Mouse (Mus musculus): ENCODE data around the gene Rere. TPM values are rescaled to one million over a fixed set of nuclear protein-coding genes. Genes with fewer than 3 reads are reported as not detected.
"Not testable (repeated sequence)": the region's sequence is repeated elsewhere in the genome, so short reads cannot be mapped to it uniquely, and the experiment has no call there.

Gene Rere
- total RNA-seq, 1 experiment from 2014 or later = 50.0 TPM

DNA sequence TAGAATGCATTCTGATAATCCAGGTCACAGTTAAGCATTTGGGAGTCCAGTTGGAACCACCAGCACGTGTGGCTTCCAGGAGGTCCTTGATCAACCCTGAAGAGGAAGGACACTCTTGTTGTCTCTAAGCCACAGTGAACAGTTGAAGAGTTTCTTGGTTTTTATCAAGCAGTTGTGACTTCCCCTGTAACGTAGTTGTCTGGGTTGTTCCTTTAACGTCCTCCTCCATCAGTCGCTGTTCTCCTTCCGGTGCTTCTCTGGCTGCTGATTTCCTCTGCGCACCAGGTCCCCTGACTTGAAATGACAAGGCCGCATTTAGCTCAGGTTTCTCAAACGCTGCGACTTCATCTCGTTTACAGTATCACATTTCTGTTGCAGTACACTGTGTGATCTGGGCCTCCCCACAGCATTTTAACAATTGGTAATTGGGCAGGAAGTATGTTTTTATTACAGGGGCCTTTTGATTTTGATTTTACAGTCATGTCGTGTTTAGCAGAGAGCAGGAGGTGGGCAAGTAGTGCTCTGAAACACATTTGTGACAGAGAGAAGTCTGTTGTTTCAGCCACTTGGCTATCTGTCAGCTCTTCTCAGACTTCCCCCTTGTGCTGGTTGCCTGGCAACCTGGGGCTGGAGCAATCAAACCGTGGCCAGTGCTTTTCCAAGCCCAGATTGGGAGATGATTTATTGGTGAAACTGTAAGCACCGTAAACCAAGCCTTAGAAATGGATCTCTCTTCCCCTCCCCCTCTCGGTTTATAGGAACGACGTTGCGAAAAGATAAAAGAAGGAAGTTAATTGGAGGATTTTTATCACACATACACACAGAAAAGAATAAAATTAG, 275.2 kb downstream of the Rere start:
- peak; percentile 65 to 79 for ATAC-seq (replicated peaks in 1 of 2; ENCODE audit: insufficient read depth in 1 of 2, low FRiP score in 2 of 2, low TSS enrichment in 1 of 2, low read depth in 1 of 2, poor library complexity in 2 of 2, severe bottlenecking in 2 of 2)

DNA sequence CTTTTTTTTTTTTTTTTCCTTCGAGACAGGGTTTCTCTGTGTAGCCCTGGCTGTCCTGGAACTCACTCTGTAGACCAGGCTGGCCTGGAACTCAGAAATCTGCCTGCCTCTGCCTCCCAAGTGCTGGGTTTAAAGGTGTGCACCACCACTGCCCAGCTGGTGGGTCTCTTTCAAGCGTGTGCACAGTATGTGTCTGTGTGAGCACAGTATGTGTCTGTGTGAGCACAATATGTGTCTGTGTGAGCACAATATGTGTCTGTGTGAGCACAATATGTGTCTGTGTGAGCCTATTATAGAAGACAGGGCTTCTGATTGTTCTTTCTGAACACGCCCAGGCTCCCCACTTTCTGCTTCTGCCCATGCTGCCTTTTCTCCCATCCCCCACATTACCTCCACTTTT, 275.8 kb downstream of the Rere start:
- ATAC-seq (replicated peaks in 1 of 2; ENCODE audit: insufficient read depth in 1 of 2, low FRiP score in 2 of 2, low TSS enrichment in 1 of 2, low read depth in 1 of 2, poor library complexity in 2 of 2, severe bottlenecking in 2 of 2) = not testable (repeated sequence)

DNA sequence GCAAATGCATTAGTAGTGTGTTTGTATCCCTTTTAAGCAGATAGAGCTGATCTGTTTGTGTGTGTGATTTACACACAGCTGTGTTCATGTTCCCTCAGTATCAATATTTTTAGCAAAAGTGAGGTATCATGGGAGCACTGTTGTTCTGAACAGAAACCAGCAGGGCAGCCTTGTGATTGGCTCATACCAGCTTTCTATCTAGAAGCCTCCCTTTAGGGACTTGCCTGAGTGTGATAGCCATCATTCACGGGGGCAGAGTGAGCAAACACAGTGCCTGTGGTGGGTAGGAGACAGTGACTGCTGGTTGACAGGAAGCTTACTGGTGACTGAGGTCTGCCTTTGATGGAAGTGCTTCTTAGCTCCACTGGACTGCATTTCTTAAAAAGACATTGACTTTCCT, 276.5 kb downstream of the Rere start:
- no peak for ATAC-seq (replicated peaks in 1 of 2; ENCODE audit: insufficient read depth in 1 of 2, low FRiP score in 2 of 2, low TSS enrichment in 1 of 2, low read depth in 1 of 2, poor library complexity in 2 of 2, severe bottlenecking in 2 of 2)

DNA sequence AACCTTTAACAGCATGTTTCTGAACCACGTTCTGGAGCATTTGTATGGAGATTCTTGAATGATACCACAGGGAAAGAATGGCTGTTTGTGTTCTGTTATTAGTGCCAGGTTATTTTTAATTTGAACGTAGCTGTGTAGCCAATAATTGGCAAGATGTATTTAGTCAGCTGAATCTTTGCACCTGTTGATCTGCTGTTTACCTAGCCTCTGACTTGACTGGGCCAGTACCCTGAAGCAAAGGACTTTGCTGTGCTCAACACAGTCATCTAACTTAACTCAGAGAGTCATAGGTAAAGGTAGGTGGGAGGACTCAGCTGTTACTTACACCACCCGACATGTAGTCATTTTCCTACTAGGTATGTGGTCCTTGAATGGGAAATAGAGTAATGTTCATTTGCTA, 278.1 kb downstream of the Rere start:
- no peak for ATAC-seq (replicated peaks in 1 of 2; ENCODE audit: insufficient read depth in 1 of 2, low FRiP score in 2 of 2, low TSS enrichment in 1 of 2, low read depth in 1 of 2, poor library complexity in 2 of 2, severe bottlenecking in 2 of 2)

DNA sequence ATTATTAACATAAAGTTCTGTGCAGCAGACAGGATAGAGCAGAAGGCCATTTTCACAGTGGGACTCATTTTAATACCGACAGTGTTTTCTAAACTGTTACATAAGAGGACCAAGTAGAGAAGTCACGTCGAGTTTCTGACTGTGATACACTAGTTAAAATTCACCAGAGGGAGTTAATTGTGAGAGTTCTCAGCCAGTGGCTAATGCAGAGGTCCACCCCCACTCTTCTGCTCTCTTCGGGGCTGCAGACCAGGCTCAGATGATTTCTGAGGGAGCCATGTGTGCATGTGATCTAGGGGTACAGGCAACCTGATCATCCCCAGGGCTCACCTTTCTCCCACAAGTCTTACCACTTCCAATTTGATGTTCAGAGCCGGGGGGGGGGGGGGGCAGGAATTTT, 281.8 kb downstream of the Rere start:
- ATAC-seq (replicated peaks in 1 of 2; ENCODE audit: insufficient read depth in 1 of 2, low FRiP score in 2 of 2, low TSS enrichment in 1 of 2, low read depth in 1 of 2, poor library complexity in 2 of 2, severe bottlenecking in 2 of 2) = no peak

DNA sequence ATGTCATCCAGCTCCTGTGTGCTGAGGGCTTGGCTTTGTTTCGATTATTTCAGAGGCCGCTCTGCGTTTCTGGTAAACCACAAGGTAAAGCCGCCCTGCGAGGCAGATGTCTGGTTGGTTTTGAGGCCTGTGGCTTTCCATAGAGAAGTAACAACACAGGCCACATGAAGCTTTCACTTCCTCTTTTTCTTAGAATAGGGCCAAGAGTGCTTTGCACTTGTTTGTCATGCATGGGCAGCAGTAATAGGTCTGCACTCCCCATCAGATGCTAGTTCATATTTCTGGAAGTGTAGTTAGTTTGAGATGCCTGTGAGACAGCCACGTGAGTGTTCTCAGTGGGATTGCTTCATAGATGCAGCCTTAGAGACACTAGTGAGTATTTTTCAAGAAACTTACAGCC, 284.7 kb downstream of the Rere start:
- ATAC-seq (replicated peaks in 1 of 2; ENCODE audit: insufficient read depth in 1 of 2, low FRiP score in 2 of 2, low TSS enrichment in 1 of 2, low read depth in 1 of 2, poor library complexity in 2 of 2, severe bottlenecking in 2 of 2) = peak; percentile 80

DNA sequence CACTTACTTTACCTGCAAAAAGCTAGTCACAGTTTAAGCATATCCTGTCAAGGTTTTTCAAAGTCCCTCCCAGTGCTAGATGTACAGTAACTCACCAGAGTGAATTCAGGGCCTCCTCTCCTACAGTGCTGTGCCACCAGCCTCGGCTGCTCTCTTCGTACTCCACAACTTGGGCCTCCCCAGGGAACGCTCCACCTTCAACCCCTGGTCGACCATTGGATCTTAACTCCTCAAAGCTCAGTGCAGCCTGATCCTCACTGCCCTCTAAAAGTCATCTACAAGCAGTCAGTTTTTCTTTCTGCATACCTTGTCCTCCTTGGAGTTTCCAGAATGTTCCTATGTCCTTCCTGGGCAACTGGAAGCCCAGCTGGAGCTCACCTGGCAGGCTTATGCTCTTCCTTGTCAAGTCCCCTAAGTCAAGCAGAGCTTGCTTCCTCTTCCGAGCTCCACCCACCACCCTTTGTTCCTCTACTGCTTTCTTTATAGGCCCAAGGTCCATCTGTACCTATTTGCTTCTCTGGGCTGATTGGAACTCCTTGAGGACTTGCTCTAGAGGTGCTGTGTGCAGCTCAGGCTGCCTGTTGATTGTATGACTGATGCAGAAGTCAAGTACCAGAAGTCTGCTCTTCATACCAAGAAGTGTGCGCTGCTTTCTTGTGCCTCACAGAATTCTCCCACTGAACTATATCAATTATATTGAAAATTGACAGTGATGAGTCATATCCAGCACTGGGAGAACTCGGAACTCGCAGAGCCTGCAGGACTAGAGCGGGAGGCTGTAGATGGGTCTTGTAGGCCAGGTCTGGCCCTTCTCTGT, 287.1 kb downstream of the Rere start:
- ATAC-seq (replicated peaks in 1 of 2; ENCODE audit: insufficient read depth in 1 of 2, low FRiP score in 2 of 2, low TSS enrichment in 1 of 2, low read depth in 1 of 2, poor library complexity in 2 of 2, severe bottlenecking in 2 of 2) = peak; percentile 18 to 36; a peak in 2 of 4 replicates

DNA sequence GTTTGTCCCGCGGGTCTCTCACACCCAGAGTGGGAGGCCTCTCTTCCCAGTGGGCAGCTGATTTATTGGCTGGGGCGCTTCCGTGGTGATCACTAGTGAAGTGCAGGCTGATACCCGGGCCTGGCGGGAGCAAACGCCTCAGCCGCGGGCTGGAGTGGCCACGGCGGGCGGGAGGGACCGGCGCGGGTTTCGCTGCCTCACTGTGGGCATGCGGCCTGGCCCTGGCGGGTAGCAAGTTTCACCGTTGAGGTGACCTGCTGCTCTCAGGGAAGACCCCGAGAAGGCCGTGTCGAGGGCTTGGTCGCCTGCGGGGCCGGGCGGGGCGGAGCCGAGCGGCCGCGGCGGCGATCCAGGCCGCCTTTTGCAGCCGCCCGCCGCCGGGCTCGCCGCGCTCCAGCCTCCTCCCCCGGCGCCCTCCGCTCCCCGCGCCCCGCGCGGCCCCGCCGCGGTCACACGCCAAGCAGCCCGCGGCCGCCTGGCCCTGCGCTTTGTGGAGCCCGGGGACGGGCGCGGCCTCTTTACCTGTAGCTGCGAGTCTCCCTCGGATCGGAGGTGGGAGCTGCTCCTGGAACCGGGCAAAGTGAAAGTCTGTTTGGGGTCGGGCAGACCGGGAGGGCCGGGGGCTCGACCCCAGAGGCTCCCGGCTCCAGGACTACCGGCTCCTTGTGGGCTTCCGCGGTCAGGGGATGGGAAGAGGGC, 287.8 kb downstream of the Rere start:
- peak in 1 of 2 experiments; percentile 15; a peak in 1 of 4 replicates for ATAC-seq (replicated peaks in 1 of 2; ENCODE audit: insufficient read depth in 1 of 2, low FRiP score in 2 of 2, low TSS enrichment in 1 of 2, low read depth in 1 of 2, poor library complexity in 2 of 2, severe bottlenecking in 2 of 2)

DNA sequence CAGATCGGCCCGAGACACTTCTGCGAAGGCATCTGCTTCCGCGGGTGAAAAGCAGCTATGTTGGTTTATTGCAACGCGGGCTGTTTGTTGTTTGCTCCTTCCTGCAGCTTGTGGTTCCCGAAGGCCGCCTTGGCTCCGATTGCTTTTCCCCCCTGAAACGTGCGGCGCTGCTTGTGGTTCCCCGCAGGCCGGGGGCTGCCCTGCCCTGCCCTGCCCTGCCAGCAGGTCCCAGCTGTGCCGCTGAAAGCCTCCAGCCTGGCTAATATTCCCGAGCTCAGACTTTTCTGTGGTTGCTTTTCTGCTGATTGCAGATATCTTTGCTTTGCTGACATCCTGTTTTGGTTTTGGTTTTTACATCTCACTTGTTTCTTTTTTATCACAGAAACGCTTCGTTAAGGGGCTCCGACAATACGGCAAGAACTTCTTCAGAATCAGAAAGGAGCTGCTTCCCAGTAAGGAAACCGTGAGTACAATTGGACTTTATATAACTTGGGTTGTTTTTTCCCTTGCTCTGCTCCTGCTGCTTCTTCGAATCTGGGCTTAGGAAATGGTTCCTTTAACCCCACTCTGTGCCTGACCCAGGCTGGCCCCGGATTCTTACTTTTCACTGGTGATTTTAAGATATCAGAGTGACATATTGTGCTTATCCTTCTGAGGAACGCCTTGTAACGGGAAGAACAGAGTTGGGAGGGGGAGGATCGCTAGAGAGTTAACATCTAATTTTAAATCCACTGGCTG, 288.6 kb downstream of the Rere start:
- peak; percentile 44 to 51 for ATAC-seq (replicated peaks in 1 of 2; ENCODE audit: insufficient read depth in 1 of 2, low FRiP score in 2 of 2, low TSS enrichment in 1 of 2, low read depth in 1 of 2, poor library complexity in 2 of 2, severe bottlenecking in 2 of 2)

DNA sequence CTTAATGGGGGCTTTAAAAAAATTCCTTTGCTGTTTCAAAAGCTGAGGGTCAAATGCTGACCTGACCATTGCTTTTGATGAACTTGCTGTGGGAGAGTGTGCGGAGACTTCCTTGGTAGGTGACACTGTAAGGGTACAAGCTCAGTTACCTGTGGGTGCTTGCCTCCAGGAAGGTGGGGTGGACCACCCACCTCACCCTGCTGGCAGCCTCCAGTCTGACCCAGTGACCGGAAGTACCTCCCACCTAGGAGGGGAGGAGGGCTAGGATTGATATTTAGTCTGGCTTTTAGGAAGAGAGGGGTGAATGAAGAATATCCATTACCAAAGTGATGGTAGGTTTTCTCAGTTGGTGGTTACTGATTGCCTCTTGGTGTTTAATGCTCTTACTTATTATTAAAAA, 289.3 kb downstream of the Rere start:
- no peak for ATAC-seq (replicated peaks in 1 of 2; ENCODE audit: insufficient read depth in 1 of 2, low FRiP score in 2 of 2, low TSS enrichment in 1 of 2, low read depth in 1 of 2, poor library complexity in 2 of 2, severe bottlenecking in 2 of 2)

DNA sequence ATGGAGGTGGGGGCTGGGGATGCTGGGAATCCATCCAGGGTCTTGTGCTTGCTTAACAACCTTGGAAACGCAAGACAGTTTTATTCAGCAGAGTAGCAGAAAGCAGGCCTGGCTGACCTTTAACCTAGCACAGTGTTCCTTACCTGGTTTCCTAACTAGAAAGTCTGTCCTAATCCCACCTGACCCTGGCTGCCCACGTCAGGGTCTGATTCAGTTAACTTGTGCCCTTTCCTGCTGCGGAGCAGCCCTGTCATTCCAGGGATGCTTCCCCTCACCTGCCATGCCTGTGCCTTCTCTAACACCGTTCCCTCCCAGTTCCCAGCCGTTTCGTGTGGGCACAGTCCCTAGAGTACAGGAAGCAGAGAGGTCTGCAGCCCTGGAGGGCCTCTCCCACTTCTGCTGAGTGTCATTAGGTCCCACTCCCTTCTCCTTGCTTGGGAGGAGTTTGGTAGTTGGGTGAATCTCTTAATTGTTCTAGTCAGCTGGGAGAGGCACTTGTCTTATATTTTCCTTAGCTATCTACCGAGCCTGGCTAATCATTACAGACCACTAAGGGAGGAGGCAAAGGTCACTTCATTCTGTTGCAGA, 290.8 kb downstream of the Rere start:
- no peak for ATAC-seq (replicated peaks in 1 of 2; ENCODE audit: insufficient read depth in 1 of 2, low FRiP score in 2 of 2, low TSS enrichment in 1 of 2, low read depth in 1 of 2, poor library complexity in 2 of 2, severe bottlenecking in 2 of 2)

DNA sequence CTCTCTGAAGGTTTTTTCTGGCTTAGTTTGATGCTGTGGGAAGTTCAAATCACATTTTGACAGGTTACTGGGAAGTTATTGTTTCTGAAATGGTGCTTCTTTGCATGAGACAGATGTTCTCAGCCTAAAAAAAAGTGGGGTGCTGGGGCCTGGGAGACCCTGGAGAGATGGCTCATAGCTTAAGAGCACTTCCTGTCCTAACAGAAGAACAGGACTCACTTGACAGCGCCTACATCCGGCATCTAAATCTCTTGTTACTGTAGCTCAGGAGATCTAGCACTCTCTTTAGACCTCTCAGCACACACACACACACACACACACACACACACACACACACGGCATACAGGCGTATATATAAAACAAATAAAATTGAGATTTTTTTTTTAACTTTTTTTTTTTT, 291.5 kb downstream of the Rere start:
- ATAC-seq (replicated peaks in 1 of 2; ENCODE audit: insufficient read depth in 1 of 2, low FRiP score in 2 of 2, low TSS enrichment in 1 of 2, low read depth in 1 of 2, poor library complexity in 2 of 2, severe bottlenecking in 2 of 2) = no peak

DNA sequence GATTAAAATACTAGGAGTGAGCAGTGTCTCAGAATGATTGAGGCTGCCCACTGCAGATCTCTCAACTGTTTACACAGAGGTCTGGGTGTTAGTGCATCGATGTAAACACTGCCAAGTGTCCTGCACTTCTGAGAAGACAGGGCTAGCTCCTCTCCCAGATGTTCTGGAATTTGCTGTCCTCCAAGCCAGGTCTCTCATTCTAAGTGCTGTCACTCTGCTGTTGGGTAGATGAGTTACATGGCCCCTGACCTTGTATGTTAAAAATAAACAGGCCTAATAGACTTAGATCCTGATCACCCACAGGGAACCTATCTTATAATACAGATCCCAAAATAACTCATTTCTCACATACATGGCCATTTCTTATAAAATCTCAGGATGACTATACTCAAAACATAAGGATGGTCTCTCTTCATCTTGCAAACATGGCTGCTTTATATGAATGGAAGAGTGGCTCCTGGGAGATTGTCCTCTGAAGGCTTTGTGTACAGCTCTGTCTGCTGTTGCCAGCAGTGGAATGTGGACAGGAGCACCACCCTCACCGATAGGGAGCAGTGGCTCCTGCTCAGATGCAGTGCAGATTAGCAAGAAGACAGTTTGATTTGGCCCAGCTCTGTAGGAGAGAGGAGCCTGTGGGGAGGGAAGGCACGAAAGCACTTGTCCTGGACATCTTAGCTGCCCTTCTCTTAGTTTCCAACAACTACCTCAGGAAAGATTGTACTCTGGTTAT, 294.1 kb downstream of the Rere start:
- no peak for ATAC-seq (replicated peaks in 1 of 2; ENCODE audit: insufficient read depth in 1 of 2, low FRiP score in 2 of 2, low TSS enrichment in 1 of 2, low read depth in 1 of 2, poor library complexity in 2 of 2, severe bottlenecking in 2 of 2)

DNA sequence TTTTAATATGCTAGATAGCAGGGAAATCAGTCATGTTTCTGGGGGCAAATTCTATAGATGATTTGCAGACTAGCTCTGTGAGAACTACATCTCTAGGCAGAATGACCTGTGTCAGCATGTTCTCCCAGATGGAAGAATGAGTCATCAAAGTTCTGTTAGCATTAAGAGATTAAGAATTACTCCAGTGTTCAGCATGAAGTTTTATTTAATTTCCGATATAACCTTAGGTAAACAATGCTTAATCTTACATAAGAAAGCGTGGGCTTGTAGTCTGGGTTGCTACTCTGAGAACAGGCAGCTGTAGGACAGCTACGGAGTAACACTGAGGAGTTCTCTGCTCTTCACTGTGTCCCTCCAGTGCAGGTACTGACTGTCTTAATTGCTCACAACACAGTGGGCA, 294.9 kb downstream of the Rere start:
- no peak for ATAC-seq (replicated peaks in 1 of 2; ENCODE audit: insufficient read depth in 1 of 2, low FRiP score in 2 of 2, low TSS enrichment in 1 of 2, low read depth in 1 of 2, poor library complexity in 2 of 2, severe bottlenecking in 2 of 2)

DNA sequence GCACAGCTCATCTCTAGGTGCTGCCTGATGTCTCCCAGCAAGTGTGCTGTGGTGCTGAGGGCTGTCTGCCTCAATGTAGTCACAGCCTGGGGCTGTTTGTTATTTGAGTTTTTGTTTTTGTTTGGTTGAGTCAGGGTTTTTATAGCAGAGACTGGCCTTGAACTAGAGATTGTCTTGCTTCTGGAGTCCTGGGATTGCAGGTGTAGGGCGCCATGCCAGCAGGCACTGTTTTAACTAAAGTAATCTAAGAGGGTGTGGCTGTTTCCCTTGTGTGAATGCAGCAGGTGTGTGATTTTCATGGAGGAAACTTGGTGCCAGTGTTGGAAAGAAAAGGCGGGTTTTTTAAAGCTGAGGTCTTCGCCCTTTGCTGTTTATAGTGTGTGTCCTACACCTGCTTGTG, 296.6 kb downstream of the Rere start:
- ATAC-seq (replicated peaks in 1 of 2; ENCODE audit: insufficient read depth in 1 of 2, low FRiP score in 2 of 2, low TSS enrichment in 1 of 2, low read depth in 1 of 2, poor library complexity in 2 of 2, severe bottlenecking in 2 of 2) = no peak

DNA sequence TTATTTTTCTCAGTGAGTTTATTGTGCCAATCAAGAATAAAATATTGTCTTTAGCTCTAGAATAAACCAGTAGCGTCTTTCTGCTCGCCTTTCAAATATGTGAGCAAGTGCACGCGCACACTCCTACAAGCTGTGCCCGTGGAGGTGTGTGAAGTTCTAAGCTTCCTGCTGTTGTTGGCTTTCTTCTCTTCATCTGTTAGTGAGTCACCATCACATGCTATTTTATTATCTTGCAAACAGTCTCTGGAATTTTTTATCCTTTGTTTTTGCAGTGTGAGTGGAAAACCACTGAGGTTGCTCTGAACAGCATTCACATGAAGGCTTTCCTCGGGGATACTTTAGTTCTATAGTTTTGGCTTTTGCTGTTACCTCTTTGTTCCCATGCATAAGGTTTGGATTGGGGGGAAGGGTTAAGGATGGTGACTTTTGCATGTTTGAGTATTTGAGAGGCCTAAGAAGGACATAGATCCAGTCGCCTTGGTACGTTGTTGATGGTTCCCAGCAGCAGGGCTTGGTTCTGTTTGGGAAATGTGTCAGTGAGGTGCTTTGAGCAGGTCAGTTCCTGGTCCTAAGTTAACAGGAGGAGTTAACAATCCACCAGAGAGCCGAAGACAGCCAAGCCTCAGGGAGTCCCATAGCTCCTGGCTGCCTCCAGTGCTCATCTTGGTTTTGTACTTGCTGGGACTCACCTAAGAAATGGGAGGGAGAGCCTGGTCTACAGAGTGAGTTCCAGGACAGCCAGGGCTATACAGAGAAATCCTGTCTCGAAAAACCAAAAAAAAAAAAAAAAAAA, 300.7 kb downstream of the Rere start:
- no peak for ATAC-seq (replicated peaks in 1 of 2; ENCODE audit: insufficient read depth in 1 of 2, low FRiP score in 2 of 2, low TSS enrichment in 1 of 2, low read depth in 1 of 2, poor library complexity in 2 of 2, severe bottlenecking in 2 of 2)

Measured in hematopoietic stem cell, adult 5-6 weeks (primary cell).